Mouse (Mus musculus): Measurements from ENCODE around the gene Zbtb11.
"Not testable (repeated sequence)": the region's sequence is repeated elsewhere in the genome, so short reads cannot be mapped to it uniquely, and the experiment has no call there.

Gene Zbtb11

DNA sequence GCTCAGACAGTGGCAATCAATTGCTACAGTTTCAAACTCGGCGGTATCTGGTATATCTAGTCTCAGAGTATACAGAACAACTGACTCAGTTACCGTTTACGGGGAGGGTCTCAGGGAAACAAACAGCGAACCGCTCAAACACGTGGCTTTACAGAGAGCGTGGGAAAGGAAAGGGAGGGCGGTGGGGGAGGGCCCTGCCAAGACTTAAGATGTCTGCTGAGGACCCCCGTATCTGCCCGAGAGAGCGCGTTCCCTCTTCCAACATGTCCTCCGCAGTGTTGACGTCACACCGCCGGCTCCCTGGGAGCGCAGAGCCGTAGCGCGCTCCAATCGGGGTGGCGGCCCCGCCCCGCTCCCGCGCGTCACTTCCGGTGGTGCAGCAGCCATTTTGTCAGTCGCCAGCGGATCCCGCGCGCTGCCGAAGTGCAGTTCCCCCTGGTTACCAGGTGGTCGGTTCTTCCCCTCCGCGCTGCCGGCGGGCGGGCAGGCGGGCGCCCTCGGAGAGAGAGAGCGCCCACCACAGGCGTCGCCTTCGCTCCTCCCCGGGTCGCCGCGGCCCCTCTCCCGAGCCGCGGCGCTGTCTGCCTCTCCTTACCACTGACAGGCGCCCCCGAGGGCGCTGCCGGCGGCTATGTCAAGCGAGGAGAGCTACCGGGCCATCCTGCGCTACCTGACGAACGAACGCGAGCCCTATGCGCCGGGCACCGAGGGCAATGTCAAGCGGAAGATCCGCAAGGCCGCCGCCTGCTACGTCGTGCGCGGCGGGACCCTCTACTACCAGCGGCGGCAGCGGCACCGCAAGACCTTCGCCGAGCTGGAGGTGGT, at the start of gene Zbtb11:
Zbtb11 (plus strand) TSS at position 453 of the 825 bp plus-strand sequence.
- peak; percentile 99 to 100 for DNase-seq (ENCODE audit: low spot score in 2 of 2)

GRCm38 (mm10) chr16:55924010-55924409, 49.7 kb upstream of the Zbtb11 start:
- no peak for DNase-seq (ENCODE audit: low spot score in 2 of 2)

GRCm38 (mm10) chr16:55933681-55934343, 39.9 kb upstream of the Zbtb11 start:
- DNase-seq (ENCODE audit: low spot score in 2 of 2) = peak; percentile 64 to 68

GRCm38 (mm10) chr16:55934453-55935037, 39.1 kb upstream of the Zbtb11 start, which contains the start of gene Cep97:
Cep97 (minus strand) TSS chr16:55934855.
- peak; percentile 94 to 97 for DNase-seq (ENCODE audit: low spot score in 2 of 2)

- DNase-seq (ENCODE audit: low spot score in 2 of 2) = no peak
Measured at GRCm38 (mm10) chr16:55938761-55939160, 34.9 kb upstream of the Zbtb11 start.

DNA sequence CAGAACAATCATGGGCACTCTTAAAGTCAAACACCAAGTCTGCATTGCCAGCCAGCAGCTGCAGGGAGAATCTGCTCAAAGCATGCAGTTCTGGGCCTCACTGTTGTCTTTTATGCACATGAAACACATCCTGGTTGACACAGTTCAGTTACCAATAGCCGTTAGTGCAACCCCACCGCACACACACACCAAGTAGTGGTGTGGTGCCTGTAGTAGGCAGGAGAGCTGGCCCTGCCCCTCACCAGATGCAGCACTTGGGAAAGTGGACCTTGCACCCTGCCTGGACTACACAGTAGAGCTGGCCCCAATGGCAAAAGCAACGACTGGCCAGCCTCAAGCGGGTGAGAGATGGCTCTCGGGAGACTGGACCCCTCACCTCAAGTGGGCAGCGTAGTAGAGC, 34.0 kb upstream of the Zbtb11 start:
- no peak for DNase-seq (ENCODE audit: low spot score in 2 of 2)

GRCm38 (mm10) chr16:55940781-55941180, 32.9 kb upstream of the Zbtb11 start:
- DNase-seq (ENCODE audit: low spot score in 2 of 2) = no peak

DNA sequence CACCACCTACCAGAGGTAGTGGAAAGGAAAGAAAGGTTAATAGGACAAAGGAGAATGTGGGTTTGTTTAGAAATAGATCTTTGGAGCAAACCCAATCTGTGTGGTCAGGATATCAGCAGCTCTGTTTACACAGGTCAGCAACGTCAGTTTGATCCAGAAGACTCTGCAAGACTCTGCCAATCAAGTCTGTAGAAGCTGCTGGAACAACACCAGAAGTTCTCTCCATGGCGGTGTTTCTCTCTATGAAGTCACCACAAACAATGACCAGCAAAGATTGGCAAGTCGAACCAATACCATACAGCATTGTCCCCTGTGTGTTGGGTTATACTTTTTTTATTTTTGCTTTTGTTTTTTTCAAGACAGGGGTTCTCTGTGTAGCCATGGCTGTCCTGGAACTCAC, 26.4 kb upstream of the Zbtb11 start:
- no peak for DNase-seq (ENCODE audit: low spot score in 2 of 2)

DNA sequence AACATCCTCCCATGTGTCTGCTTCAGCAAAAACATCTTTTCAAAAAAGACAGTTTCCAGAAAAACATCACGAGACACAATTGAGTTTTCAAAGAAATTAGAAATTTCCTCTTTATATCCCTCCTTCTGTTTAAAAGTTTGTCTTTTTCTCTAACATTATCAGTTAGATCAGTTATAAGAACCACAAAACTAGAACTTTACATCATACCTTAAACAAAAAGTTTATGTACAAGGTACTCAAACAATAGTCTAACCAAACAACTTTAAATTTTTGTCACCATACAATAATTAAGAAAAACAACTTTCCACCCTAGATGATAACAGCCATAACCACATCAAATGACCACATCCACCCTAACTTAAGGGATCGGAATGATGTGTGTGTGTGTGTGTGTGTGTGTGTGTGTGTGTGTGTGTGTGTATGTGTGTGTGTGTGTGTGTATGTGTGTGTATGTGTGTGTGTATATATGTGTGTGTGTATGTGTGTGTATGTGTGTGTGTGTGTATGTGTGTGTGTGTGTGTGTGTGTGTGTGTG, 25.7 kb upstream of the Zbtb11 start:
- not testable (repeated sequence) for DNase-seq (ENCODE audit: low spot score in 2 of 2)

- no peak for DNase-seq (ENCODE audit: low spot score in 2 of 2)
Measured at GRCm38 (mm10) chr16:55948963-55949362, 24.7 kb upstream of the Zbtb11 start.

GRCm38 (mm10) chr16:55950462-55950861, 23.2 kb upstream of the Zbtb11 start:
- DNase-seq (ENCODE audit: low spot score in 2 of 2) = no peak

GRCm38 (mm10) chr16:55950946-55951678, 22.6 kb upstream of the Zbtb11 start:
- peak; percentile 51 to 79 for DNase-seq (ENCODE audit: low spot score in 2 of 2)

DNA sequence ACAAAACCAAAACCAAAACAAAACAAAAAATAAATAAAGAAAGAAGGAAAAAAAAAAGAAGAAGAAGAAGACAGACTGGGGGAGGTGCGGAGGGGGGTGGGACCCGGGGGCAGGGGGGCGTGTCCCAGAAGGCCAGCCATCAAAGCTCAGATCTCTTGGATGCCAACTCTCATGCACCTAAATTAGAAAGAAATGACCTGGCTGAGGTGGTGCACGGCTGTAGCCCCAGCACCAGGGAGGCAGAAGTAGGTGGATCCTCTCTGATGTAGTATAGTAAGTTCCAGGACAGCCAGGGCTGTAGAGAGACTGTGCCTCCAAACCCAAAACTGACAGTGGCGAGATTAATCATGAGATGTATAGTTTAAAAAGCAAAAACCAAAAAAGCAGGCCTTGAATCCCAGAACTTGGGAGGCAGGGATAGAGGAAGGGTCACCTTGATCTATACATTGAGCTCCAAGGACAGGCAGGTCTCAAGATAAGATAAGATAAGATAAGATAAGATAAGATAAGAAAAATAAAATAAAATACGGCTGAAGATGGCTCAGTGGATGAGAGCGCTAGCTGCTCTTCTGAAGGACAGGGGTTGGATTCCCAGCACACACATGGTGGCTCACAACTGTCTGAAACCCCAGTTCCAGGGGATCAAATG, 21.9 kb upstream of the Zbtb11 start:
- no peak for DNase-seq (ENCODE audit: low spot score in 2 of 2)

DNA sequence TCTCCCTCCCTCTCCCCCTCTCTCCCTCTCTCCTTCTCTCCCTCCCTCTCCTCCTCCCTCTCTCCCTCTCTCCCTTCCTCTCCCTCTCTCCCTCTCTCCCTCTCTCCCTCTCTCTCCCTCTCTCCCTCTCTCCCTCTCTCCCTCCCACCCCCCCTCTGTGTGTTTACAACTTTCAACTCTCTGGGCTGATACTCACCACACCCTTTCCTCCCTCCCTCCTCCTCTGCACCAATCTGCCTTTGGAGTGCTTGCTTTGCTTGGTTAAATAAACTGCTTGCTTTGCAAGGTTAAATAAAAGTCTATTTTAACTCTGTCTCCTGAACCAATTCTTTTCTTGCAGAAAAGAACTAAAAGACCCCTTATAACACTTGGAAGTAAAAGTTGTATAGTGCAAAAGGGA, 20.9 kb upstream of the Zbtb11 start:
- no peak for DNase-seq (ENCODE audit: low spot score in 2 of 2)

- not testable (repeated sequence) for DNase-seq (ENCODE audit: low spot score in 2 of 2)
Measured at GRCm38 (mm10) chr16:55954196-55954595, 19.5 kb upstream of the Zbtb11 start.

GRCm38 (mm10) chr16:55963068-55963467, 10.6 kb upstream of the Zbtb11 start:
- DNase-seq (ENCODE audit: low spot score in 2 of 2) = not testable (repeated sequence)

- peak; percentile 34 to 53 for DNase-seq (ENCODE audit: low spot score in 2 of 2)
Measured at GRCm38 (mm10) chr16:55964126-55964949, 9.3 kb upstream of the Zbtb11 start.

GRCm38 (mm10) chr16:55966212-55966871, 7.3 kb upstream of the Zbtb11 start, which contains the start of gene Rpl24:
Rpl24 (plus strand) TSS chr16:55966275.
- peak; percentile 98 for DNase-seq (ENCODE audit: low spot score in 2 of 2)

- no peak for DNase-seq (ENCODE audit: low spot score in 2 of 2)
Measured at GRCm38 (mm10) chr16:55967221-55967620, 6.5 kb upstream of the Zbtb11 start.

DNA sequence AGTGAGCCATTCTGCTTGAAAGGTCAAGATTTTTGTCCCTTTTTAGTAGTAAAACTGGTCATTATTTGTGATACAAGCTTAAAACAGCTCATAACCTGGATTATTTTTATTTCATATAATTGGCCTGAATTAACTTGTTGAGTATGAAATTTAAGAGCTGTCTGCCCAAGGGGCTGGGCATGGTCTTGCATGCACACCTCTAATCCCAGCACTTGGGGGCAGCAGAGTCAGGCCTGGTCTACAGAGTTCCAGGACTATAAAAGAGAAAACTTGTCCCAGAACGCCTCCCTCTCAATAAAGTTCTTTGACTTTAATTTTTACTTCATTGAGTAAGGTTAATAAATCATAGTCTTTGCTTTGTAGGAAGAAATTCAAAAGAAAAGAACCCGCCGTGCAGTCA, 4.5 kb upstream of the Zbtb11 start:
- peak; percentile 42 to 53 for DNase-seq (ENCODE audit: low spot score in 2 of 2)
